8 mouse cellular contexts compared by ENCODE assay signal in the genomic region with DNA sequence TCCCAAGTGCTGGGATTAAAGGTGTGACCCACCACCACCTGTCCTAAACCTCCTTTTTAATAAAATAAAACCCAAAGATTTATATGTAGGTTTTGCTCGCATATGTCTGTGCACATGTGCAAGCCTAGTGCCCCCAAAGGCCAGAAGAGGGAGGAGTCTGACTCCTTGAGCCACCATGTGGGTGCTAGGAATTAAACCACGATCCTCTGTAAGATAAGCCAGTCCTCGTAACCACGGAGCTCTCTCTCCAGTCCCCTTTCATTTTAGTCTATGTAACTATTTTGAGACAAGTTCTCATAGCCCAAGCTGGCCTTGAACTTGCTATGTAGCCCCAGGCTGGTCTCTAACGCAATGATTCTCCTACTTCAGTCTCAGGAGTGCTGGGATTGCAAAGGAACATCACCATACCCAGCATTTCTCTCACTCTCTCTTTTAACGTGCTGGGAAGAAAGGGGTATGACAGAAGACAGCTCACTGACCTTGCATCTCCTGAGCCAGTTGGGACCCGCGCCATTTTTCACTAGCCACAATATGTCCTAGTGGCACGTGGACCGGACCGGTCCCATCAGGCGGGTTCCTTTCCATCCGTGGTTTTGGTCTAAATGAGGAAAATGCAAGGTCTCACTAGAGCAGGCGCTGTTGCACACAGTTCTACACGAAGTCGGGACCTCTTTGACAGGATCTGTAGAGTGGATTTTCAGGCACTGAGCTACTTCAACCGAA. TPM values are rescaled to one million over a fixed set of nuclear protein-coding genes. Genes with fewer than 3 reads are reported as not detected.
DNase-seq lines count a peak whose midpoint lies in the region; ATAC-seq lines count a peak whose summit lies in the region.

No protein-coding gene starts in this region.

- H3K27ac ChIP-seq in heart, embryonic 14.5 days (replicated peaks in 1 of 2; ENCODE audit: control insufficient read depth in 1 of 2, insufficient read depth in 1 of 2, low read depth in 2 of 2, low read length in 2 of 2), result no peak overlapping the region; a peak in 1 of 4 replicates
- peak overlapping the region; percentile 76 for H3K27ac ChIP-seq in liver, embryonic 12.5 days
- 0 out of 2 replicates have a peak overlapping the region, but pooled peaks have one; percentile 8 for H3K27ac ChIP-seq in stomach, embryonic 14.5 days (ENCODE audit: low read length)

- no peak for ATAC-seq in cerebellum, adult (ENCODE audit: insufficient number of reproducible peaks, low FRiP score, low TSS enrichment)
- ATAC-seq in heart, embryonic 14.5 days (ENCODE audit: insufficient number of reproducible peaks, insufficient read depth, low FRiP score, low read depth), result peak; percentile 5; the same call in 1 of the 2 replicates
- ATAC-seq in liver, embryonic 12.5 days, result peak; percentile 22
- ATAC-seq in stomach, embryonic 14.5 days (ENCODE audit: insufficient number of reproducible peaks, insufficient read depth, low FRiP score, low read depth), result 0 out of 2 replicates have a peak, but pooled peaks have one; percentile 4
- no peak for ATAC-seq in frontal cortex, adult (ENCODE audit: low TSS enrichment)

- H3K9ac ChIP-seq in heart, embryonic 14.5 days (ENCODE audit: low read length), result peak overlapping the region; percentile 70
- H3K9ac ChIP-seq in liver, embryonic 12.5 days, result peak overlapping the region; percentile 81
- peak overlapping the region; percentile 33 for H3K9ac ChIP-seq in stomach, embryonic 14.5 days (replicated peaks; ENCODE audit: low read depth, low read length)

- H3K27me3 ChIP-seq in heart, embryonic 14.5 days (ENCODE audit: control insufficient read depth, insufficient read depth, low read length), result no peaks in the 10 kb centered on the region
- H3K27me3 ChIP-seq in liver, embryonic 12.5 days (replicated peaks), result no peaks in the 10 kb centered on the region
- H3K27me3 ChIP-seq in stomach, embryonic 14.5 days (ENCODE audit: control insufficient read depth, insufficient read depth, low read length), result no peaks in the 10 kb centered on the region

- WGBS in heart, embryonic 14.5 days, result 11% methylated on average over 17 of the region's 17 CpGs
- 3% methylated on average over 17 of the region's 17 CpGs for WGBS in liver, embryonic 12.5 days (ENCODE audit: insufficient replicate concordance)
- WGBS in stomach, embryonic 14.5 days, result 11% methylated on average over 17 of the region's 17 CpGs

- peak overlapping the region; percentile 79 for H3K4me2 ChIP-seq in heart, embryonic 14.5 days (ENCODE audit: low read length)
- peak overlapping the region; percentile 86 for H3K4me2 ChIP-seq in liver, embryonic 12.5 days
- H3K4me2 ChIP-seq in stomach, embryonic 14.5 days (replicated peaks; ENCODE audit: low read depth, low read length), result peak overlapping the region; percentile 91

- peaks cover 2 to 16% of the 10 kb centered on the region in 2 experiments; a peak in 3 of 4 replicates for H3K4me1 ChIP-seq in heart, embryonic 14.5 days (ENCODE audit: control insufficient read depth in 2 of 2, insufficient read depth in 2 of 2, low read length in 2 of 2)
- peaks cover 30% of the 10 kb centered on the region for H3K4me1 ChIP-seq in liver, embryonic 12.5 days
- peaks cover 12% of the 10 kb centered on the region for H3K4me1 ChIP-seq in stomach, embryonic 14.5 days (ENCODE audit: control insufficient read depth, insufficient read depth, low read length)

- peak overlapping the region; percentile 59 to 67 for H3K4me3 ChIP-seq in heart, embryonic 14.5 days (ENCODE audit: control insufficient read depth in 1 of 2, insufficient read depth in 1 of 2, low read depth in 1 of 2, low read length in 2 of 2)
- peak overlapping the region; percentile 82 for H3K4me3 ChIP-seq in liver, embryonic 12.5 days
- H3K4me3 ChIP-seq in stomach, embryonic 14.5 days (ENCODE audit: low read depth, low read length), result peak overlapping the region; percentile 55

- no peaks in the 10 kb centered on the region for H3K9me3 ChIP-seq in heart, embryonic 14.5 days (ENCODE audit: control insufficient read depth, low read length)
- H3K9me3 ChIP-seq in liver, embryonic 12.5 days (replicated peaks), result no peaks in the 10 kb centered on the region
- H3K9me3 ChIP-seq in stomach, embryonic 14.5 days (ENCODE audit: control insufficient read depth, low read depth, low read length), result no peaks in the 10 kb centered on the region

- peak; percentile 33 for DNase-seq in cerebellum, adult 11 months
- peak; percentile 10 for DNase-seq in CD4-positive, CD25-positive, alpha-beta regulatory T cell, adult 2 months (ENCODE audit: low read depth, low spot score)
- DNase-seq in cerebellum, postnatal 25 days, result peak; percentile 27 to 50

- H3K36me3 ChIP-seq in heart, embryonic 14.5 days (ENCODE audit: control insufficient read depth, insufficient read depth, low read length), result peaks cover 49% of the 10 kb centered on the region
- peaks cover 62% of the 10 kb centered on the region for H3K36me3 ChIP-seq in liver, embryonic 12.5 days
- H3K36me3 ChIP-seq in stomach, embryonic 14.5 days (ENCODE audit: control insufficient read depth, insufficient read depth, low read length), result peaks cover 17% of the 10 kb centered on the region; the same call in 1 of the 2 replicates

RNA-seq across cellular contexts. Expression of gene Faap24, which starts 0.7 kb away (rescaled TPM):
- 10.1 and 13.5 TPM in 2 replicates for polyA plus RNA-seq in heart, embryonic 14.5 days (2014; fragmentation: Nextera tagmentation; extraction: Ambion mirVana)
- 34.4 and 34.7 TPM in 2 replicates for polyA plus RNA-seq in liver, embryonic 12.5 days (2016; fragmentation: Nextera tagmentation; extraction: Ambion mirVana)
- polyA plus RNA-seq in stomach, embryonic 14.5 days (2014; fragmentation: Nextera tagmentation; extraction: Ambion mirVana), result 14.4 and 16.4 TPM in 2 replicates

RNA-seq across cellular contexts. Expression of gene Cep89, which starts 0.9 kb away (rescaled TPM):
- polyA plus RNA-seq in heart, embryonic 14.5 days (2014; fragmentation: Nextera tagmentation; extraction: Ambion mirVana), result 34.0 and 35.7 TPM in 2 replicates
- 25.5 and 25.9 TPM in 2 replicates for polyA plus RNA-seq in liver, embryonic 12.5 days (2016; fragmentation: Nextera tagmentation; extraction: Ambion mirVana)
- 39.6 and 46.6 TPM in 2 replicates for polyA plus RNA-seq in stomach, embryonic 14.5 days (2014; fragmentation: Nextera tagmentation; extraction: Ambion mirVana)

RNA-seq across cellular contexts. Expression of gene Slc7a9, which starts 52.7 kb away (rescaled TPM):
- 0.20 and 0.54 TPM in 2 replicates for polyA plus RNA-seq in heart, embryonic 14.5 days (2014; fragmentation: Nextera tagmentation; extraction: Ambion mirVana)
- polyA plus RNA-seq in liver, embryonic 12.5 days (2016; fragmentation: Nextera tagmentation; extraction: Ambion mirVana), result 2.2 and 3.2 TPM in 2 replicates
- polyA plus RNA-seq in stomach, embryonic 14.5 days (2014; fragmentation: Nextera tagmentation; extraction: Ambion mirVana), result 0.29 and 0.85 TPM in 2 replicates

Comparison
In these comparisons a context has a peak if more than half of its experiments do, and no peak if none do; other contexts are left out.
1. ATAC-seq: peak in heart, embryonic 14.5 days (single experiment), liver, embryonic 12.5 days (single experiment) and stomach, embryonic 14.5 days (single experiment); none in cerebellum, adult (single experiment) and frontal cortex, adult (single experiment).
2. H3K27ac ChIP-seq: peak in liver, embryonic 12.5 days (single experiment) and stomach, embryonic 14.5 days (single experiment); none in heart, embryonic 14.5 days (0 of 2).
3. Peak in every context shown above with its lines, with median percentiles within 50 percentile points of each other: DNase-seq, H3K4me2 ChIP-seq, H3K4me3 ChIP-seq and H3K9ac ChIP-seq.